Mouse (Mus musculus) ES-Bruce4 (cell line): ENCODE measurements around the gene Galk1.

Experiments
- EP300 ChIP-seq: IDR thresholded peaks from 2 replicates; pipeline ENCODE4 v1.6.1; 2011; ENCODE audit warnings: low read depth, low read length; ENCODE audit not compliant: insufficient read depth
- POLR2A ChIP-seq: IDR thresholded peaks from one replicate; pipeline ENCODE4 v1.8.1; 2011; ENCODE audit warnings: low read length; ENCODE audit not compliant: insufficient read depth

DNA sequence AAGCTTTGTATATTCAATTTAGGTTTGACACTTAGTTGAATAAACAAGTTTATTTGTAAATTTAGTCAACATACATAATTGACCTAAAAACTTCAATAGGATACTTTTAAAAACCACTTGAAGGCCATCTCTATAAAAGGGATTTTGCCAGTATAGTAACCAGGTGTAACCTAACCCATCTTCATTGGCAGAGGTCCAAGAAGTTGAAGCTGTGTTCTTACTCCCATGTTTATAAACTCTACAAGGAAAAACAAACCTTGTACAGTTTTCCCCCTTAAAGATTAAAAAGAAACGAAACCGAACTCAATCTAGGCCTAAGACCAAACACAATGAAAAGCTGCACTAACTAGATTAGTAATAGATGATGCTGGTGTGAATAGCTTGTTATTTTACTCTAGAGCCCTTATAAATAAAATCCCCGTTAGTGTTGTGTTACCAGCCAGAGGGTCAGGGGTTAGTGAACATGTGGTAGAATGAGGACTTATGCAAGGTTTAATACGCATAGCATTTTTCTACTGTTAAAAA lies 9.8 kb upstream of the Galk1 start:
- TF ChIP-seq POLR2A = no peak
- no peak for TF ChIP-seq EP300
